Mouse (Mus musculus): ENCODE results near the gene Camk1d. TPM values are rescaled to one million over a fixed set of nuclear protein-coding genes. Genes with fewer than 3 reads are reported as not detected.

The Camk1d gene
- total RNA-seq, 2 experiments from 2014 or later = 2.2 to 7.5 TPM

DNA sequence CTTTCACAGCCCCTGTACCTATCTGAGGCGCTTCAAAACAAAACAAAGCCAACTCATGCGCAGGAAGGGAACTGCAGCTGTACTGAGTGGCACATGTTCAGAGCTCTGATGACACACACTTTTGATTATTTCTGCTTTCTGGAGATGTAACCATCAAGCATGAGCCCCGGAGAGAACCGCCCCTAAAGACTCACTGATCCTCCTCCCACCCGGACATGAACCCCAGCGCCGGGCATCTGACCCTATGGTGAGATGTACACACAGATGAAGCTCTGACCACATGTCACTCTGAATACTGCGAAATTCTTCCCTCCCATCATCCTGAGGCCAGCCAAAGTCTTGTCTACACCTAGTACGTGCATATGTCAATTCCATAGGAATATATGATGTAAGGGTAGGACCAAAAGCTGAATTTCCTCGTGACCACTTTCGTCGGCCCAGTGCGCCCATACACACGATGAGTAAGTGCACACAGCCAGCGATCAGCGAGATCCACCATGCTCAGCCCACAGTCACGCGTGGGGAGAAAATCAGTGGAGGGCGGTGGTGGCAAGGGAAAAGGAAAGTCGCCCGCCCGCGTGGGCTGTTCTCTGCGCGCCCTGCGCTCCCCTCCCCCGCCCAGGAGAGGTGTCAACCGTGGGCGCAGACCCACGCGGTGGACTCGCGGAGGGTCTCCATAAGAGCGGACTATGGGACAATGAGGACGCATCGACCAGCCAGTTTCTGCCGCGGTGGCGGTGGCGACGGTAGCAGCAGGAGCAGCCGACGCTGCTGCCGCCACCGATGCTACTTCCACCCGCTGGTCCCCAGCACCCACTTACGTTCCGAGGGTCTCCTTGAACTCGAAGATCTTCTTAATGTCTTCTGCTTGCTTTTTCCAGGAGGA, 747 bp downstream of the Camk1d start:
- ATAC-seq (replicated peaks; ENCODE audit: low FRiP score, poor library complexity, severe bottlenecking) = no peak

DNA sequence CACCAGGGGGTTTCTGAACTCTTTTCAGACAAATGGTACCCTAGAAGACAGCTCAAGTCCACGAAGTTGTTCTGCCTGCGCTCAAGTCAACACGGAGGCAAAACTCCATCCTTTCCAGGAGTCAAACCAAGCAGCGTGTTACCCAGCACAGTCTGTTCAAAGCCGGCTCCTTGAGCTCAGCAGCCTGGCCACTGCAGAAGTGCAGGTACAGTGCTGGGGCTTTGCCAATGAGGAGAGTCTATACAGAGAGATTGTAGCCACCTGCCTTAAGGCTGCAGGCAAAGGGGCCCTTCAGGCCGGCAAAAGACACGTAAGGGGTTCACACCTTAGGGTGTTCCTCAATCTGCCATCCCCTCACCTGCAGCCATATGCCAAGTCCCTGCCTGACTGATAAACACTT, 2.1 kb downstream of the Camk1d start:
- ATAC-seq (replicated peaks; ENCODE audit: low FRiP score, poor library complexity, severe bottlenecking) = no peak

DNA sequence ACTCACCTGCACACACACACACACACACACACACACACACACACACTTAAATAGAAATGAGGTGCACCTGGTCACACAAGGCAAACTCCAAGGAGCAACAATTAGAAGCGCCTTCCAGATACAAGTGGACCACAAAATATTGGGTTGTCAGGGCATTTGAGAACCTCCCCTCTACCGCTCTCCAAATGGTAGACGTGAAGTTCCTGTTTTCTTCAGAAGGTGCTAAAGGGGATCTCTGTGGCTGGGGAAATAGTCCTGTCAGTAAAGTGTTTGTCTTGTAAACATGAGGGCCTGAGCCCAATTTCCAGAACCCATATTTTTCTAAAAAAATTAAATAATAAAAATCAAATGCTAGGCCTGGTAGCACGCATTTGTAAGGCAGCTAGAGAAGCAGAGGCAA, 4.4 kb downstream of the Camk1d start:
- no peak for ATAC-seq (replicated peaks; ENCODE audit: low FRiP score, poor library complexity, severe bottlenecking)

DNA sequence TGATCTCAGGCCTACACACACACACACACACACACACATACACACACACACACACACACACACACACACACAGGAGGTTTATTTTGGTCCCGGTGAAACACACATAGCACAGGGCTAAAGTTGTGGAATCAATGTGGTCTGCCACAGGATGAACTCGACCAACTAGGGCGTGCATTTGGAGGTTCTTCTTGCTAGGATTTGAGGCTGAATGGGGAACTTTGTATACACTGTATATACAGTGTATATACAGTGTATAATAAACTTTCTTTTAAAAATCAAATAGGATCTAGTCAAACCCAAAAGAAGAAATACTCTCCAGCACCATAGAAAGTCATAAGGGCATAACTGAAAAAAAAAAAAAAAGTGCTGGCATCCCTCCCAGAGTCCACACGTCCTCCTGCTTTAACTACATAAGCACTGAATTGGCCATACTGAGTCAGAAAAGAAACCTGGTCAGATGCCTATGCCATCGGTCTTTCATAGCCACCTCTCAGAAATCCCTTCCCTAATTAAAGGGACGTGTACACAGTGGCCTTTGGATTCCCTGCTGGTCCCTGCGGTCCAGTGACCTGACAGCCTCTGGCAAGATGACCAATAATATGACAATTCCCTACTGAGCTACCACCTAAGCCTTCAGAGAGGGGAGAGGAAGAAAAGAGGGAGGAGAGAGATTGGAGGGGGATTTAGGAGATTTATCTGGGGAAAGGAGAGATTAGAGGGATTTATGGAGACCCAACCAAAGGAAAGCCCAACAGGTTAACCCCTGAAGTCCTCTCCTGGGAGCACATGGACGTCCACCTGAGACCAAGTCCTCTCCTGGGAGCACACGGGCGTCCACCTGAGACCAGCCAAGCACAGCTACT, 6.2 kb downstream of the Camk1d start:
- ATAC-seq (replicated peaks; ENCODE audit: low FRiP score, poor library complexity, severe bottlenecking) = no peak

- no peak for ATAC-seq (replicated peaks; ENCODE audit: low FRiP score, poor library complexity, severe bottlenecking)
These were observed 7.7 kb downstream of the Camk1d start for GRCm38 (mm10) chr2:5706618-5707017.

DNA sequence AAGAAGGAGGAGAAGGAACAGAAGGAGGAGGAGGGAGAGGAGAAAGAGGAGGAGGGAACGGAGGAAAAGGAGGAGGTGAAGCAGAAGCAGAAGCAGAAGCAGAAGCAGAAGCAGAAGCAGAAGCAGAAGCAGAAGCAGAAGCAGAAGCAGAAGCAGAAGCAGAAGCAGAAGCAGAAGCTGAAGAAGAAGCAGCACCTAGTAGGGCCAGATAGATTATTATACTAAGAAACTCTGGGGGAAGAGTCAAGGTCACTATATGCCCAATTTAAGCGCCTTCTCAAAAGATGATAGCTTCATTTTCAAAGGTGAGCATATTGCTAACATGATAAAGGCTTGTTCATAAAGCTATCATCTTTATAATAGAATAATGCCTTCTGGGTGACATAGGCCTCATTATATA, 11.9 kb downstream of the Camk1d start:
- no peak for ATAC-seq (replicated peaks; ENCODE audit: low FRiP score, poor library complexity, severe bottlenecking)

GRCm38 (mm10) chr2:5700931-5701330, 13.4 kb downstream of the Camk1d start:
- ATAC-seq (replicated peaks; ENCODE audit: low FRiP score, poor library complexity, severe bottlenecking) = peak; percentile 71

- no peak for ATAC-seq (replicated peaks; ENCODE audit: low FRiP score, poor library complexity, severe bottlenecking)
These were observed 15.9 kb downstream of the Camk1d start for GRCm38 (mm10) chr2:5698451-5698850.

GRCm38 (mm10) chr2:5694094-5694493, 20.2 kb downstream of the Camk1d start:
- no peak for ATAC-seq (replicated peaks; ENCODE audit: low FRiP score, poor library complexity, severe bottlenecking)

DNA sequence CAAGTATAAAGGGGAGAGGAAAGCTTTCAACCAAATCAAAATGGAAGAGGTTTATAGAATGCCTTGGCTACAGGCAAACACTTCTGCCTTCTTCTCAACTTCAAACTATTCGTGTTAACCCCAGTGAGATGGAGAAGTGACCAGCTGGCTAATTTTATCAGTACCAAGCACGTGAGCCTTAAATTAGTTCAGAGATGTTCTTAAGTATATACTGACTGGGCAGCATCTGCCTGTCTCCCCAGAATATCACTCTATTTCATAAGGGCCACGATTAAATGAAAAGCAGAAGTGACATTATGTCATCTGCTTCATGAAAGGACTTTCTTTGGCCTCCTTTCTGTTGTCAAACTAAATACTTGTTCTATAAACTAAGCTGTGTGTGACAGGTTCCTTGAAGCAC, 22.6 kb downstream of the Camk1d start:
- ATAC-seq (replicated peaks; ENCODE audit: low FRiP score, poor library complexity, severe bottlenecking) = no peak

GRCm38 (mm10) chr2:5683366-5683765, 30.9 kb downstream of the Camk1d start:
- ATAC-seq (replicated peaks; ENCODE audit: low FRiP score, poor library complexity, severe bottlenecking) = no peak

- ATAC-seq (replicated peaks; ENCODE audit: low FRiP score, poor library complexity, severe bottlenecking) = no peak
These were observed 32.4 kb downstream of the Camk1d start for GRCm38 (mm10) chr2:5681909-5682308.

DNA sequence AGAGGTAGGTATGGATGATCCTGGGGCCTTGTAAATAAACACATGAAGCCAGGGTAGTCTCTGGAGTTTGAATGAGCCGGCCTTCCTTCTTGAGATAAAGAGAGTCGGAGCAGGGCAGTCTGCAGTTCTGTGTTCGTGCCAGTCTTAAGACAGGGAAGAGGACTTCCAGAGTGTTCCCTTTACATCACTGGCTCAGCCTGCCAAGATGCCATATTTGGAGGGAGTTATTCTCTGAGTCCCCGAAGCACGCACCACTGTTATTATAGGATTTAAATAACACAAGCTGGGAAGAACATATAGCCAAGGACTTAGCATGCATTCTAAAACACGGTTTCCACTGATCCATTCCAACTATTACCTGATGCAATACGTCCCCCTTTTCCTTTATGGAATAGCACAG, 33.0 kb downstream of the Camk1d start:
- no peak for ATAC-seq (replicated peaks; ENCODE audit: low FRiP score, poor library complexity, severe bottlenecking)

DNA sequence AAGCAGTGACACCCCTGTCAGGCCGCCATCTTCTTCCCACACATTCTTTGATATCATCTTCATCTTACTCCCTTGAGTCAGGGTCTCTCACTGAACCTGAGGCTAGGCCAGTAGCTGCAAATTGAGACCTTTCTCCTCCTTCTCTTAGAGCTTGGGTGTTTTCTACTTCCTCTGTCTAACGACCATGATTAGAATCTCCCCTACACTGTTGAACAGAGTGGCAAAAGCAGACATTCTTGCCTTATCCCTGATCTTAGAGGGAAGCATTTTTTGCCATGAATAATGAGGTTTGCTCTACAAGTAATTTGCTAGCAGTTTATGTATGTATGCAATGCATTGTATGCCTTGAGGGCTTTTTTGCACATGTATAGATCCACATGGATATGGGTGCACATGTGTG, 35.3 kb downstream of the Camk1d start:
- ATAC-seq (replicated peaks; ENCODE audit: low FRiP score, poor library complexity, severe bottlenecking) = no peak

DNA sequence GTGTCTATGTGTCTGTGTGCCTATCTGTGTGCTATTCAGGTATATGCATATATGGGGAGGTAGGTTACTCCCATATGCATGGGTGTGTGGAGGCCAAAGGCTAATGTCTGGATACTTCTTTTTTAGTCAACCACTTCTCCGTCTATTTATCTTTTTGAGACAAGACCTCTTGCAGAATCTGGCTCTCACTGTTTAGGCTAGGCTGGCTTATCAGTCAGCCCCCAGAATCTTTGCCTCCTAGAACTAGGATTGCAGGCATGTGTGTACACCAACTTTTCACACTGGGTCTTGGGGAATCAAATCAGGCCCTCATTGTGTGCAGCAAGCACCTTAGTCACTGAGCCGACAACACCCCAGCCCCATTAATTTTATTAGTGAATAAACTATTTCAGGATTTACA, 36.8 kb downstream of the Camk1d start:
- ATAC-seq (replicated peaks; ENCODE audit: low FRiP score, poor library complexity, severe bottlenecking) = no peak

GRCm38 (mm10) chr2:5676786-5677185, 37.5 kb downstream of the Camk1d start:
- ATAC-seq (replicated peaks; ENCODE audit: low FRiP score, poor library complexity, severe bottlenecking) = no peak

GRCm38 (mm10) chr2:5676143-5676483, 38.2 kb downstream of the Camk1d start:
- ATAC-seq (replicated peaks; ENCODE audit: low FRiP score, poor library complexity, severe bottlenecking) = no peak

GRCm38 (mm10) chr2:5675431-5676142, 38.7 kb downstream of the Camk1d start:
- ATAC-seq (replicated peaks; ENCODE audit: low FRiP score, poor library complexity, severe bottlenecking) = no peak

GRCm38 (mm10) chr2:5674512-5674911, 39.8 kb downstream of the Camk1d start:
- no peak for ATAC-seq (replicated peaks; ENCODE audit: low FRiP score, poor library complexity, severe bottlenecking)

- no peak for ATAC-seq (replicated peaks; ENCODE audit: low FRiP score, poor library complexity, severe bottlenecking)
These were observed 40.5 kb downstream of the Camk1d start for GRCm38 (mm10) chr2:5673816-5674215.
